Mouse (Mus musculus) kidney, adult 2 months (tissue): ENCODE data around the gene U2af1l4. TPM values are rescaled to one million over a fixed set of nuclear protein-coding genes. Genes with fewer than 3 reads are reported as not detected.

Experiments
- DNase-seq: peaks from one replicate; pipeline ENCODE4 v3.0.0; 2021
- H3K27ac ChIP-seq: fragments of 200-500 bp; 2 replicates; pipeline ENCODE4 v1.5.1; 2012; ENCODE audit warnings: low read depth, low read length, control low read depth, inconsistent platforms; ENCODE audit not compliant: insufficient read depth
- H3K27me3 ChIP-seq: fragments of 200-500 bp; replicated peaks from 2 replicates; pipeline ENCODE4 v1.6.1; 2012; ENCODE audit warnings: mild to moderate bottlenecking, moderate library complexity, low read length, inconsistent platforms; ENCODE audit not compliant: control insufficient read depth, insufficient read depth
- H3K36me3 ChIP-seq: fragments of 200-500 bp; 2 replicates; pipeline ENCODE4 v1.6.1; 2012; ENCODE audit warnings: mild to moderate bottlenecking, moderate library complexity, low read length, inconsistent platforms; ENCODE audit not compliant: control insufficient read depth, insufficient read depth
- H3K4me1 ChIP-seq: fragments of 200-500 bp; 2 replicates; pipeline ENCODE4 v1.6.1; 2011; ENCODE audit warnings: low read length; ENCODE audit not compliant: control insufficient read depth, insufficient read depth
- H3K4me3 ChIP-seq: fragments of 200-500 bp; 2 replicates; pipeline ENCODE4 v1.5.1; 2011; ENCODE audit warnings: mild to moderate bottlenecking, low read depth, low read length, control low read depth; ENCODE audit not compliant: insufficient read depth
- CTCF ChIP-seq: fragments of 200-500 bp; conservative IDR thresholded peaks from 2 replicates; pipeline ENCODE4 v1.5.1; 2011; ENCODE audit warnings: low read depth, mild to moderate bottlenecking, control low read depth, low read length, moderate library complexity, mixed read lengths; ENCODE audit not compliant: insufficient read depth, insufficient read length
- POLR2A ChIP-seq: fragments of 200-500 bp; IDR thresholded peaks from one replicate; pipeline ENCODE4 v1.6.1; 2011; ENCODE audit warnings: low read depth, low read length, control low read depth
- WGBS: fragments of 180-500 bp; shearing (Covaris S2); methylation state at CpG from one replicate; pipeline ENCODE4 v1.1.7; 2018; 5-methylcytosine and 5-hydroxymethylcytosine counted together
- polyA plus RNA-seq: library from polyadenylated mRNA; depleted of rRNA; stranded (reverse); fragments of >200 nt; gene quantifications from 2 replicates; pipeline ENCODE4 v1.2.3, GENCODE M21; 2012

U2af1l4 gene
- polyA plus RNA-seq, 1 experiment = 54.5 TPM

GRCm38 (mm10) chr7:30591605-30591951 lies 28.5 kb downstream of the U2af1l4 start:
- Histone ChIP-seq H3K27ac (no peak overlapping the region), H3K4me1 (peaks cover 10% of the 10 kb centered on the region; the same call in 1 of the 2 replicates), H3K4me3 (no peak overlapping the region), H3K36me3 (no peaks in the 10 kb centered on the region), H3K27me3 (no peaks in the 10 kb centered on the region)
- 73% methylated on average over 4 of the region's 4 CpGs for WGBS
- no peak for DNase-seq
- TF ChIP-seq POLR2A (no peak), CTCF (no peak)

DNA sequence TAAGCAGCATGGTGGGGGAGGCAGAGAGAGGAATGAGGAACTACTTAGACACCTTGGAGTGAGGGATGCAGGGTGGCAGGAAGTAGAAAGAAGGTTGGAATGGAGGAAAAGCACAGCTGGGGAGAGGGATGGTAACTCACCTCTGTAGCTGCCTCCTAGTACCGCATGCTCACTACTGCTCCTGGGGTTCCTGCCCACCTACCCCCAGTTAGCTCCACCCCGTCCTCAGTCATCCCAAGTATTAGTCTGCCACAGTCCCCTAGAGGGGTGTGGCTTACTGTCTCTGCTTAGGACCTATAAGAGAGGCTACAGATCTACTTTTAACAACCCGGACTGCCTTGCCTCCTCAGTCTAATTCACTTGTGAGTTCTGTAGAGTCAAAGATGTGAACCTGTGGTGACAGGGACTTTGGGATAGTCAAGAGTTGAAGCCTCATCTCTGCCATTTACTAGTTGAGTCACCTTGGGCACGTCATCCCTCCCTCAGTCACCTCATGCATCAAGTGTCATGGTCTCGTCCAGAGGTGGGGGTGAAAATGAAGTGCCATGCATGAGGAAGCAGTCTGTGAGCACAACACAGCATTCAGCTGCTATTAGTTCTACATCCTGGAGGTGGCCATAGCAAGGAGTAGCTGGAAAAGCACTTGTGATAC lies 29.8 kb downstream of the U2af1l4 start:
- no peak overlapping the region for H3K27ac ChIP-seq
- no peaks in the 10 kb centered on the region for H3K36me3 ChIP-seq
- H3K27me3 ChIP-seq = no peaks in the 10 kb centered on the region
- DNase-seq = no peak
- 63% methylated on average over 5 of the region's 5 CpGs for WGBS
- H3K4me3 ChIP-seq = no peak overlapping the region
- peaks cover 4% of the 10 kb centered on the region; the same call in 1 of the 2 replicates for H3K4me1 ChIP-seq
- TF ChIP-seq CTCF (no peak), POLR2A (no peak)

DNA sequence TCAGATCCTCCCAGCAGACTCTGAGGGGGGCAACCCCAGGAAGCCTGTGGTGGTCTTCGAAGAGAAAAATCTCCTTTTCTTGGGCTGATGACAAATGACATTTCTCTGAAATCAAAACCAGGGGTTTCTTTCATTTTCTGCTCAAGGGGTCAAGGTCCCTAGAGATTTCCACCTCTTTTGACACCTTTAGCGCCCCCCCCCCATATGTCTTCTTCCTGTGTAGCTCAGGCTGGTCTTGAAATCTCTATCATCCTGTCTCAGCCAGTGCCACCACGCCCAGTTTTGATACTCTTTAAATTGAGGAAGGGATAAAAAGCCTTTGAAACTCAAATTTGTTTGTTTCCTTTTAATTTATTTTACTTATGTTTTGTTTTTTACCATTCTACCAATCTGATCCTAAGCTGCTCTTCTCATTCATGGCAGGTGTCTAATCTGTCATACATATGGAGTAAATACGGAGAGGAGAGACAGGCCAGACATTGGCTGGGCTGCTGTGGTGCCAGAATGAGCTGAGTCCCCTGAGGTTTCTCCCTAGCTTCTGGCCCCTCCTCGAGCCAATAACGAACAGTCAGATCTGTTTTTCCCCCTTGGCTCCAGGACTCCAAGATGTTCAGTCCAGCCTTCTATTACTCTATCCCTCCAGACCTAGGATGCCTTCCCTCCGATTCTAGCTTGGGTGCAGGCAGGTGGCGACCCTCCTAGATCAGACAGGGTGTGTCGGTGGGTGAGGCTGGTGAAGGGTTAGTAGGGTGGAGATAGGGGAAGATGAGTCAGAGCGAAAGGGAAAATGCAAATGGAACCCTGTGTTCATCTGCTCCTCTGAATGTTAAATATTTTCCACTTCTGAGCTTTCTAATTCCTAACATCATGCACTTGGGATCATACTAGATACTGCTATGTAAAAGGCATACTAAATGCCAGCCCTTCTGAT lies 30.7 kb downstream of the U2af1l4 start:
- H3K4me3 ChIP-seq = no peak overlapping the region
- H3K27ac ChIP-seq = no peak overlapping the region
- WGBS = 77% methylated on average over 10 of the region's 10 CpGs
- H3K27me3 ChIP-seq = no peaks in the 10 kb centered on the region; the same call in 1 of the 2 replicates
- H3K36me3 ChIP-seq = no peaks in the 10 kb centered on the region
- H3K4me1 ChIP-seq = peaks cover 4% of the 10 kb centered on the region; the same call in 1 of the 2 replicates
- TF ChIP-seq CTCF (no peak), POLR2A (no peak)
- no peak for DNase-seq

- H3K36me3 ChIP-seq = no peaks in the 10 kb centered on the region
- no peak overlapping the region for H3K27ac ChIP-seq
- peaks cover 4% of the 10 kb centered on the region; the same call in 1 of the 2 replicates for H3K4me1 ChIP-seq
- TF ChIP-seq POLR2A = no peak
- TF ChIP-seq CTCF = no peak
- 63% methylated on average over 4 of the region's 4 CpGs for WGBS
- no peak for DNase-seq
- no peaks in the 10 kb centered on the region; the same call in 1 of the 2 replicates for H3K27me3 ChIP-seq
- no peak overlapping the region for H3K4me3 ChIP-seq
Measured at GRCm38 (mm10) chr7:30594510-30595024, 31.5 kb downstream of the U2af1l4 start.

DNA sequence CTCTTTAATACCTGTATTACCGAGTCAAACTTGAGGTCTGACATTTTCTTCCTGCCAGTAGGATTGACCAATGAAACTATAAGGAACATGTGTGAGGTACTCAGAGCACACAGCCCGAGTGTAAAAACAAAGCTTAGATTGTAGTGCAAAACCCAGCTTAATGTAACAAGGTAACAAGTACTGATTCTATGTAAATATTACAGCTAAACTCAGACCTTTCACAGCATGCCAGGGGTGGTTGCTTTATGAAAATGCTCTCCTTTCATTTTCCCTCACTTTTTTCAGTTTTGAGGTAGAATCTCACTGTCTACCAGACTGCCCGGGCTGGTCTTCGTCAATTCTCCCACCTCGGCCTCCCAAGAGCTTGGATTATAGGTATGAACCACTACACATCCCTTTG lies 33.0 kb downstream of the U2af1l4 start:
- no peaks in the 10 kb centered on the region; the same call in 1 of the 2 replicates for H3K27me3 ChIP-seq
- H3K36me3 ChIP-seq = no peaks in the 10 kb centered on the region
- TF ChIP-seq CTCF (no peak), POLR2A (no peak)
- H3K27ac ChIP-seq = no peak overlapping the region
- DNase-seq = no peak
- no peak overlapping the region for H3K4me3 ChIP-seq
- H3K4me1 ChIP-seq = no peaks in the 10 kb centered on the region; the same call in 1 of the 2 replicates
- WGBS = 81% methylated on average over 5 of the region's 5 CpGs

- no peak overlapping the region for H3K4me3 ChIP-seq
- no peak overlapping the region for H3K27ac ChIP-seq
- TF ChIP-seq CTCF (no peak), POLR2A (no peak)
- H3K36me3 ChIP-seq = no peaks in the 10 kb centered on the region
- WGBS = 83% methylated on average over 5 of the region's 5 CpGs
- H3K4me1 ChIP-seq = no peaks in the 10 kb centered on the region; the same call in 1 of the 2 replicates
- H3K27me3 ChIP-seq = no peaks in the 10 kb centered on the region; the same call in 1 of the 2 replicates
- no peak for DNase-seq
Measured at GRCm38 (mm10) chr7:30596811-30597210, 33.7 kb downstream of the U2af1l4 start.
